Mouse (Mus musculus): ENCODE results near the gene Ofd1. TPM values are rescaled to one million over a fixed set of nuclear protein-coding genes. Genes with fewer than 3 reads are reported as not detected.

Gene Ofd1
- total RNA-seq (2021) = 1 to 10 TPM; 4.5 to 7.8 TPM
- long read RNA-seq, experiment 1, full-length matches to known transcripts = 1 of 6 reads
- long read RNA-seq, experiment 1, partial matches to known transcripts = 5 of 6 reads
- long read RNA-seq, experiment 1, other reads (novel, unspliced or antisense) = 0 of 6 reads
- long read RNA-seq, experiment 2, full-length matches to known transcripts = 2 of 2 reads
- long read RNA-seq, experiment 2, partial matches to known transcripts = 0 of 2 reads
- long read RNA-seq, experiment 2, other reads (novel, unspliced or antisense) = 0 of 2 reads

GRCm38 (mm10) chrX:166440616-166441063 is at the start of gene Ofd1:
Gene Ofd1, minus strand, starts transcription at chrX:166440704.
- peak; percentile 90 to 91 for DNase-seq

GRCm38 (mm10) chrX:166479365-166479983 is 39.0 kb upstream of the Ofd1 start, which contains the start of gene Rab9:
Gene Rab9, minus strand, starts transcription at chrX:166479867.
- DNase-seq = peak; percentile 94 to 97

- DNase-seq = peak; percentile 10 to 30
Observed at GRCm38 (mm10) chrX:166478631-166479364, 38.3 kb upstream of the Ofd1 start.

DNA sequence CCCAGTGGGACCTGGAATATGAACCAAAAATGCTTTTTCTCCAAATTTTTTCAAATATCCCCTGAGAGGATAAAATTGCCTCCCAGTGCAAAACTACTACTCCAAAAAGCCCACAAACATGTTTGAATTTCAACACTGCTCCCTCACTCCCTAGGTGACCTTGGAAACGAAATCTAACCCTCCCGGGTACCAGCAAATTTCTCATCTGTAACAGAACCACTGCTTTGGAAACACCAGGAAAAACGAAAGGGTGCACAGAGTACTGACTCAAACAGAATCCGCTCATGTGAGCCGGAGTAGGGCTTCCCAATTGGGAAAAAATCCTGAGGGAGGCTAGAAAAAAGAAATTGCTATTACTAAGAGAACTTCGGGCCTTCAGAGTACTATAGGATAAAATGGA is 36.9 kb upstream of the Ofd1 start:
- no peak for DNase-seq

DNA sequence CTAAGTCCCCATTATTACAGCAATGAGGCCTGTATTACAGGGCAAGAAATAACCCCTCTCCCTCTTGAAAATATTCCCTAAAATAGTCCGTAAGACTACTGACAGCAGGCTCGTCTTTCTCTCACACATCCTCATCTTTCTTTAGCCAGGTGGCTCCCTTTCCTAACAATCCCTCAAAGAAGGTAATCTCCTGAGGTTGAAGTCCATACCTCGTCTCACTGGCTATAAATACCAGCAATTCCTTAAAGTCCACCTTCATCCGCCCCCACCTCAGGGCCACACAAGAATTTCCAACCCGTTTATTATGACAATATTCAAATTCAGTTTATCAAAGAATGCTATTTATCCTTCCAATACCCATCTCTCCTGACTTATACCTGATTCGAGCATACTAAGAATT is 32.1 kb upstream of the Ofd1 start:
- no peak for DNase-seq

DNA sequence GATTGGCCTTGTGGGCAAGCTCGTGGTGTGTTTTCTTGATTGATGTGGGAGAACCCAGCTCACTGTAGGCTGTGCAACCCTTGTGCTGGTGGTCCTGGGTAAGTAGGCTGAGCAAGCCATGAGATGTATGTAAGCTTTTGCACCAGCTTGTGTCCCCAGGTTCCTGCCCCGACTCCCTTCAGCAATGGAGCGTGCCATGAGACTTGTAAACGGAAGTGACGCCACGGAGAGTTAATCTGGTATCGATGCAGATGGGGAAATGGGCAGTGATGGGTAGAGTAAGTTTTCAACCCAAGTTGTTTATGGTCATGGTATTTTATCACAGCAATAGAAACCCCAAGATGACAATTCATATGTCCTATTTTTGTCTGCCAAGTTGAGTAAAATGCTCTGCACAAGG is 27.8 kb upstream of the Ofd1 start:
- no peak for DNase-seq

- DNase-seq = no peak
Observed at GRCm38 (mm10) chrX:166455525-166455924, 15.0 kb upstream of the Ofd1 start.

DNA sequence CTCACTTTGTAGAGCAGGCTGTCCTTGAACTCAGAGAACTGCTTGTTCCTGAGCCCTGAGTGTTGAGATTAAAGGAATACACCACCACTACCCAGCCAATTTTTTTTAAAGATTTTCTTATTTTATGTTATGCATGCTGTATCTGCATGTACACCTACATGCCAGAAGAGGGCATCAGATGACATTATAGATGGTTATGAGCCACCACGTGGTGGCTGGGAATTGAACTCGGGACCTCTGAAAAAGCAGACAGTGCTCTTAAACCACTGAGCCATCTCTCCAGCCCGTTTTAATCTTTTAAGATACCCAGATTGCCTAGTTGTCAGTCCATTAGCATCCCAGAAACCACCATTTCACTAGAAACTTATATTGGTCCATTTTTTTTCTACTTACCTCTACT is 13.8 kb upstream of the Ofd1 start:
- no peak for DNase-seq

GRCm38 (mm10) chrX:166453532-166453931 is 13.0 kb upstream of the Ofd1 start:
- DNase-seq = no peak

DNA sequence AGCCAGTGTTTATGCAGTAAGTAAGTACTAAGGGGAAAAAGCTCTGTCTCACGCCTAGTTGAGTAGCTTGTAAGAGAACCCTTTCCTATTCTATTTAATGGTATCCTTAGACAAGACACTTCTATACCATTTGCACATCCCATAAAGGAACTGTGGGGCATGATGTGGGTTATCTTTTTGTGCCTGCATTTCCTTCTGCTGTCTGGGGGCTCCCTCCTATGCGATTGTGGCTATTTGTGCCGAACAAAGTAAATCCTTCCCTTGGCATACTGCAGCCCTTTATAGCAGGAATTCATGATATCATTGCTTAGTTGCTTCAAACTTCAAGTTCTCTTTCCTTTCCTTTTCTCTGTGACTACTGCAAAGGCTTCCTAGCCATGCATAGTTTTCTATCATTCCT is 4.0 kb upstream of the Ofd1 start:
- DNase-seq = no peak

GRCm38 (mm10) chrX:166440036-166440615 is 378 bp downstream of the Ofd1 start, which contains the start of gene Trappc2:
Gene Trappc2, plus strand, starts transcription at chrX:166440574.
- DNase-seq = no peak

- no peak for DNase-seq
Observed at GRCm38 (mm10) chrX:166434812-166435211, 5.7 kb downstream of the Ofd1 start.

DNA sequence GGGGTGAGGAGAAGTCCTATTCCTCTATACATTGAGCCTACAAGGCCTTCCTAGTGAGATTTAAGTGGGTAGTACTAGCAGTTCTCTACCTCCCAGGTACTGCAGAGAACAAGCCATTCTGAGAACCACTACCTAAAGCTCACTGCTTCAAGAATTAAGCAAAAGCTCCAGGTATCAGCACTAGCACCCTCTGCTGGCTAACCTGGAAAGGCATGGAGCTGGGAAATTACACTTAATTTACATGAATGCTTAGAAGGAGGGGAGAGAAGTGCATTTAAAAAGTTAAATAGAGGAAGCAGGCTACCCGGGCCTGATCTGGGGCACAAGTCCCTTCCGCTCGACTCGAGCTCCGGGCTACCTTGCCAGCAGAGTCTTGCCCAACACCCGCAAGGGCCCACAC is 24.3 kb downstream of the Ofd1 start:
- DNase-seq = peak in 1 of 2 experiments; percentile 35

GRCm38 (mm10) chrX:166407865-166408264 is 32.6 kb downstream of the Ofd1 start:
- DNase-seq = no peak

GRCm38 (mm10) chrX:166393753-166394152 is 46.8 kb downstream of the Ofd1 start:
- DNase-seq = peak in 1 of 2 experiments; percentile 2

DNA sequence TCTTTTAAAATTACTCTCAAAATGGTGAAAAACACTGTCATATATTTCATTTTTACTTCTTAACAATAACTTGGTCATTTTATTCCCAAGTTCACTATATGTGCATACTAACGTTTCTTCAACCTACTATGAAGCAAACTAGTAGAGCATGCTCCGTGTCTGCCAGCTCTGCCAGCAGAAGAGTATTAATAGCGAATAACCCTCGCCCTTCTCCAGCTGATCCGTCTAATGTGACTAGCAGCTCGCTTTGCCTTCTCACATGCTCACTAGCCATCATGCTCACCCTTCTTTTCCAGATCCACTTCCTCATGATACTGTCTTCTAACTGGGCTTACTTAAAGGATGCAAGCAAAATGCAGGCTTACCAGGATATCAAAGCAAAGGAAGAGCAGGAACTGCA is 53.8 kb downstream of the Ofd1 start:
- DNase-seq = no peak

GRCm38 (mm10) chrX:166384935-166385334 is 55.6 kb downstream of the Ofd1 start:
- peak; percentile 70 to 73 for DNase-seq

DNA sequence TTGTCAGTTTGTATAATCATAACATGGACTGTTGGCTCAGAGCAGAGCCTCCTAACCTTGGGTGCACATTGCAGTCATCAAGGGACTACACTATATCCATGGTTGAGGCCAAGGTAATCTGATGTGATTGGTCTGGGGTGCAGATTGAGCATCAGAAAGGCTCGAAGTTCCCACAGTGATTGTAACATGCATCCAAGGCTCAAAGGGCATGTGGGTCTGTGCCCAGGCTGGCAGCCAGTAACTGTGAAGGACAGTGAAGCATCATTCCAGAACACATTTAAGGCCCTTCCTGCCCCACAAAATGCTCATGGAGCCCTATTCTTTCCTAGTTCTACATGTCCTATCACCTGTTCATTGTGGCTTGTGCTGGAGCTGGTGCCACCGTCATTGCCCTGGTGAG is 56.9 kb downstream of the Ofd1 start:
- DNase-seq = peak; percentile 36 to 51

DNA sequence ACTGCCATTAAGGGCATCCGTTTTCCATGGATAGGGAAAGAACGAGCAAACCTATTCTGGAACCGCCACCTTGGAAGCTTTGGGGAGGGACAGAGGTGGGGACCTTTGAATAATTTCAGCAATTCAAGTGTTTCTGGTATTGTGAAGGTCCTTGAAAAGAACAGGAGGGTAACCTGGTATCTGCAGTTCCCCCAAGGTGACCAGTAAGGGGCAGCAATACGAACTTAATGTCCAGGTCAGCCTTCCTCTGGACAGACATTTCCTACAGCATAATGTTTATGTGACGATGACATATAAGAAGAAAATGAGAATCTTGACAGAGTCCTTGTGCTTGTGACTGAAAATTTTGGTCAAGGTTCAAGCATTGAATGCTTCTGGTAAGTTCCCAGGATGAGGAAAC is 61.9 kb downstream of the Ofd1 start:
- no peak for DNase-seq

- no peak for DNase-seq
Observed at GRCm38 (mm10) chrX:166376681-166377328, 63.7 kb downstream of the Ofd1 start.

GRCm38 (mm10) chrX:166365458-166366213 is 74.9 kb downstream of the Ofd1 start:
- no peak for DNase-seq

All from adrenal gland, postnatal 36 days (tissue).